Mouse (Mus musculus) mouse trophoblast stem cell (cell line): ENCODE data around the gene Otof.

ENCODE experiments used
- in situ Hi-C, 2 experiments: fragments of 300-500 bp; cut with MseI, MboI; formaldehyde crosslinking; loops; 2 replicates in 1 of 2; 3 replicates in 1 of 2; pipeline ENCODE4 v1.15.1; 2025

Gene Otof

GRCm38 (mm10) chr5:30461821-30462220 is at the start of gene Otof:
Gene Otof (minus strand): TSS chr5:30461932.
- in situ Hi-C loops: no loop called here

DNA sequence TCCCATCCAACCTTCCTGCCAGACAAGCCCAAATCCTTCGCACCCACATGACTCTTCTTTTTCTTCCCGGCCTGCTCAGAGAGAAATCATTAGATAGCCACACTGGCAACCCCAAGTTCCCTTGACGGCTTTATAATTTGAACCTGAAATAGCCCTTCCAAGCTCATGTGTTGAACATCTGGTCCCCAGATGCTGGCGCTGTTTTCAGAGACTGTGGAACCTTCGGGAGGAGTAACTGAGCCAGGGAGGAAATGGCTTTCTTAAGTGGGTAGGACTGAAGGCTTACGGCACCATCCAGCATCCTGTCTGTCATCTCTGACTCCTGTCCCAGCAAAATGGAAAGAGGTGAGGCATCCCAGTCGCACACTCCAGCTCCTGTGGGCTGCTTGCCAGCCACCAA is 35.6 kb upstream of the Otof start:
- in situ Hi-C loops: no loop called here

GRCm38 (mm10) chr5:30496821-30497220 is 35.1 kb upstream of the Otof start:
- in situ Hi-C loops: no loop called here

- in situ Hi-C loops: no loop called here
Measured at GRCm38 (mm10) chr5:30495288-30495687, 33.6 kb upstream of the Otof start.

GRCm38 (mm10) chr5:30494606-30495005 is 32.9 kb upstream of the Otof start:
- in situ Hi-C loops: no loop called here

GRCm38 (mm10) chr5:30493723-30494122 is 32.0 kb upstream of the Otof start:
- in situ Hi-C loops: no loop called here

- in situ Hi-C loops: no loop called here
Measured at GRCm38 (mm10) chr5:30490845-30491244, 29.1 kb upstream of the Otof start.

DNA sequence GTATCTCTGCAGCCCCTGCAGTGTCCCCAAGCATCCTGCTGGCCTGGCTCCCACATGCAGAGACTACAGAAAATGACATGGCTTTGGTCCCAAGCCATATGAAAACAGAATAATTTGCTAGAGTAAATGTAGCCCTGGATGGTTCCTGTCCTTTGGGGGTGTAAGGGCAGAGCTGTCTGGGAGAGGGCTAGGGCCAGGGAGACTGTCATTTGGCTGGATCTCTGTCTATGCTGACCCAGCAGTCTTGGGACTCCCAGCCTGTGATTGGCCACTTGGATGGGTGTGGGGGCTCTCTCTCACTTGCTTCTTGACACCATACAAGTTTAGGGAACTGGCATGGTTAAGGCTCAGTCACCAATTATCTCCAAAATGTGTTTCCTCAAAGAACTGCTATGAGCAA is 28.5 kb upstream of the Otof start:
- in situ Hi-C loops: no loop called here

DNA sequence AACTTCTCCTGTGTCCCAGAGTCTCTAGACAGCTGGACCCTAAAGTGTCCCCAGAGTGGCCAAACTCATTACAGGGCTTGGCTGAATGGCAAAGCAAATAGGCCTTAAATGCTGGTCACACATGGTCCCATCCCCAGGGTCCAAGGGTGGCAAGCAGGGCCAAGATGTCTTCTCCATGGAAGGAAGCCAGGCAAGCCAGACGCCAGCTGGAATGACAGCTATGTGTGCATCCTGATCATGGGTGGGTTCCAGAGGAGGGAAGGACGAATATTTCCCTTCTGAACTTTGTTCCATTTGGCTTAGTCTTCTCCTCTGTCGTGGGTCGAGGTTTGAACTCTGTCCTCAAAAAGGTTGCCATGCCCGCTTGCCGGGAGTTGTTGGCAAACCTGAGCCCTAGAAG is 23.4 kb upstream of the Otof start:
- in situ Hi-C loops: no loop called here

DNA sequence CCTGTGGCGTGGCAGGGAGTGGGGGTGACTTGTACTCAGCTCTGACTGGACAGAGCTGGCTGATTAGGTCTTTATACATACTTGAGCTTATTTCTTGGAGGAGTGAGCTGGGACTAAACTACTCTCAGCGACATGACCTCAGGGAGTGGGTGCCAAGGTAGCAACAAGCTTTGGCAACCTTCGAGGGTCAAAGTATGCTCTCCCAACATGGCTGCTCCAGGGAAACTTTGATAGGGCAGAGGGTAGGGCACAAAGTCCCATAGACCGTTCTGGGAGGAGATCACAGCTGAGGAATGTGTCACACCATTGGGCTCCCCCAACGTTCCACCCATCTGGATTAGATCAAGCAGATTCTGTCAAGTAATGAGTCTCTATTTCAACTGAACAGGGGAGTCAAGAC is 22.9 kb upstream of the Otof start:
- in situ Hi-C loops: no loop called here

DNA sequence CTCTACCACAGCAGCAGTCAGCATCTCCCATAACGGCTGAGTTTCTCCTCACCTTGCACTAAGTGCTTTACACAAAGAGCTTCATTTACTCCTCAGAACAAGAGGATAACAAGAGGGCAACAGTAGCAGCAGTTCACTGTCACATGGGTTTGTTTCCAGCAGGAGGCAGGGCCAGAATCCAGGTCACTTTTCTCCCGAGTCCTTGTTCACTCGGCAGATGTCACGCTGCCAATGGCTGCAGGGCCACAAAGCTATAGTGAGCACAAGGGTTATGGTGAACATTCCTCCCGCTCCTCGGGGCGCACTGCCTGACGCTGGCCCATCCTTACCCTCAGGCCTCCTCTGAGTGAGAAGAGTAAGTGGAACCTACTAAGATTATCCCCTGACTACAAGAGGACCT is 21.8 kb upstream of the Otof start:
- in situ Hi-C loops: no loop called here

GRCm38 (mm10) chr5:30482319-30482718 is 20.6 kb upstream of the Otof start:
- in situ Hi-C loops: no loop called here

- in situ Hi-C loops: no loop called here
Measured at GRCm38 (mm10) chr5:30476534-30476933, 14.8 kb upstream of the Otof start.

- in situ Hi-C loops: no loop called here
Measured at GRCm38 (mm10) chr5:30472148-30472547, 10.4 kb upstream of the Otof start.

- in situ Hi-C loops: no loop called here
Measured at GRCm38 (mm10) chr5:30470454-30470853, 8.7 kb upstream of the Otof start.

DNA sequence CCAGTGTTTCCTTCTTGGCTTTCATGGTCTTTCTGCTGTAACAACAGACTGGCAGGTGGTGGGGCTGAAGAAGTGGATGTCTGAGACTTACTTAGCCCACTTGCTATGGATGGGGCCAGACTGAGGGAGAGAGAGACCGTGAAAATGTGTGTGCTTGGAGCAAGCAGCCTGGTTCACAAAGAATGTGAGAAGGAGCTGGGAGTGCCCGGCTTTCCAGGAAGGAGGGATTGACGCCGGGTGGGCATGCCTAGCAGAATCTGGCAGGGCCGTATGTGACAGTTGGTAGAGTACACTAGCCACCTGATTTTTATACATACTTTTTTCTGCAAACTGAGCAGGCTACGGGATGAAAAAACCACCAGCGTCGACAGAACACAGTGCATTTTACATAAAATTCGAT is 4.6 kb upstream of the Otof start:
- in situ Hi-C loops: no loop called here

DNA sequence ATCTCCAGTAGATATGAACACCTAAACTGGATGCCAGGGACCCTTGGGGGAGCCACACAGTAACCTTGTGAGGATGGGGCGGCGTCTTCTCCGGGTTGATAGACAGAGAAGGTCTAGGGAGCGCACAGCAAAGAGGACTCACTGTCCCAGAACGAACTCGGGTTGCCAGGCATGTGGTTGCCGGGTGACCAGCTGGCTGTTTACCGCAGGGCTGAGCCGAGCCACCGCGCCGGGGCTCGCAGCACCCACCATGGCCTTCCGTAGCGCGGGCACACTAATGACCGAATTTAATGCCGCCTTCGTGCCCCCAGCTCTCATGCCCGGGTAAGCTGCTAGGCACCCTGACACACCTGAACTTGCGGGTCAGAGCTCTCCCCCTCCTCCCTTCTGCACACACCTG is 4.1 kb upstream of the Otof start, which contains the start of gene 1700001C02Rik:
Gene 1700001C02Rik, plus strand, starts transcription at position 187 of the 400 bp plus-strand sequence.
- in situ Hi-C loops: no loop called here

DNA sequence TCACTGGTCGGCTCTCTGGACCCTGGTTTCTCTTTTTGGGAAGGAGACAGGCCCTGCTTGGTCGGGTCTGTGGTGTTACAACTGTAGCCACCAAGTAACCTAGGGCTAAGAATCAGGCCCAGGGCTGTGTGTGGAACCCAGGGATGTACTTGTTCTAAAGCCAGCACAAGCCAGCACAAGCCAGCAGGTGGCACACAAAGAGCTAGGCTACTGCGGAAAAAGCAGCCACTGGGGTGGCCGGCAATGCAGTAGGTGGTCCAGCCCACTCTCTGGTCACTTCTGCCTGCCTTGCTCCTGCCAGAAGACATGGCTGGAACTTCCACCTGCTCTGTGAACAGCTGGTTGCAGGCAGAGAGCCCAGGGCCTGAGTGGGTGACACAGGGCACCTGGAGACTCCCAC is 1.6 kb downstream of the Otof start:
- in situ Hi-C loops: no loop called here

- in situ Hi-C loops: no loop called here
Measured at GRCm38 (mm10) chr5:30456056-30456455, 5.7 kb downstream of the Otof start.

DNA sequence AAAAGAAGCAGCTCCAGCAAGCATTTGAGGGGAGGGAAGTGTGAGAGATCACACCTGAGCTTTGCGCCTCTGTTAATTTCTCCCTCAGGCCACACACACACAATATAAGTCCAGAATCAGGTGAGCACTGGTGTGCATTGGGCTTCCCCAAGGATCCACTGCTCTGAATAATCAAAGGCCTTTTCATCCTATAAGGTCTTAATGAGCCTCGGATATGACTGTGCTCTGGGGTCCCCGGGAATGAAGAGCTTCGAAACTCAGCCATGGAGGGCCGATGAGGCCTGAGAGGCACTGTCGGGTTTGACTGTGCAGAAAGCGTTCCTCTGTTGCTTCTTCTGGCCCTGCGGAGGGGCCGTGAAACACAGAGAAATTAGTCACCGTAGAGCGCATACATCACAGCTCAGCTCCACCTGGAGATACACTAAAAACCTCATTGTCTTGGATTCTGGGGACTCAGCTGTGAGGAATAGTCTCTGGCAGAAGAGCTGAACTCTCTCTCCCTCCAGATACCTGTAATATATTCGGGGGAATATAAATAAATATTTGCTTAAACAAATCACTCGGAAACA is 17.3 kb downstream of the Otof start:
- in situ Hi-C loops: no loop called here

DNA sequence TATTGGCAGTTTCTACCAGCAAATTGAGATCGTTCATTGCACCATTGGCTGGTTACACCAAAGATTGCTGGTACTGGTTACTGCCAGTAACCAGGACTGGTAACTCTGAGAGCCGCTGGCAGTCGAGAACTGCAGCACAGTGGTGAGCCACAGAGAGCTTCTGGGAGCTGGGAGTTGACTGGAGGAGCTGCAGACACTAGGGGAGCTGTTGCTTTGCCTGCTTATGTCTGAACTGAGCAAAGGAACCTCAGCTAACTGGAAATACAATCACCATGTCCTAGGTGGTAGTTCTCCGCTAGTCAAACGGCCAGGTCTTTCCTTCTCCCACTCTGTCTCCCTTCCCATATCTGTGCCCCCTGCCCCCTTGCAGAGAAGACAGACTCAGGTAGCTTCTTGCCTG is 19.5 kb downstream of the Otof start:
- in situ Hi-C loops: no loop called here

- in situ Hi-C loops: no loop called here
Measured at GRCm38 (mm10) chr5:30440308-30440906, 21.3 kb downstream of the Otof start.

GRCm38 (mm10) chr5:30438931-30439330 is 22.8 kb downstream of the Otof start:
- in situ Hi-C loops: no loop called here

- in situ Hi-C loops: no loop called here
Measured at GRCm38 (mm10) chr5:30427406-30427805, 34.3 kb downstream of the Otof start.
